Mouse (Mus musculus) CH12.LX (cell line): Measurements from ENCODE around the gene Plxnb2.

Source experiments
- CTCF ChIP-seq, 2 experiments: IDR thresholded peaks in 1 of 2; conservative IDR thresholded peaks in 1 of 2; 2 replicates each; pipeline ENCODE4 v1.5.1; 2011 to 2012; ENCODE audit warnings: low read depth in 2 of 2, low read length in 2 of 2, improper control_type of control experiment in 1 of 2, inconsistent platforms in 1 of 2, mild to moderate bottlenecking in 1 of 2, moderate library complexity in 1 of 2
- E2F4 ChIP-seq: IDR thresholded peaks from 2 replicates; pipeline ENCODE4 v1.6.1; 2011; ENCODE audit warnings: low read depth, low read length, improper control_type of control experiment; ENCODE audit not compliant: insufficient replicate concordance
- HCFC1 ChIP-seq: IDR thresholded peaks from 2 replicates; pipeline ENCODE4 v1.6.1; 2012; ENCODE audit warnings: low read depth, mild to moderate bottlenecking, inconsistent platforms, low read length, improper control_type of control experiment
- IRF4 ChIP-seq: IDR thresholded peaks from 2 replicates; pipeline ENCODE4 v1.6.1; 2014; ENCODE audit warnings: low read depth, mild to moderate bottlenecking, inconsistent platforms, low read length, improper control_type of control experiment
- MEF2A ChIP-seq: IDR thresholded peaks from 2 replicates; pipeline ENCODE4 v1.6.1; 2014; ENCODE audit warnings: low read depth, mild to moderate bottlenecking, inconsistent platforms, low read length, improper control_type of control experiment, borderline replicate concordance
- MXI1 ChIP-seq: IDR thresholded peaks from 2 replicates; pipeline ENCODE4 v1.6.1; 2011; ENCODE audit warnings: mild to moderate bottlenecking, low read depth, low read length, improper control_type of control experiment
- POLR2A ChIP-seq: IDR thresholded peaks from 2 replicates; pipeline ENCODE4 v1.6.1; 2011; ENCODE audit warnings: low read depth, mild to moderate bottlenecking, improper control_type of control experiment, low read length
- SIN3A ChIP-seq: IDR thresholded peaks from 2 replicates; pipeline ENCODE4 v1.6.1; 2012; ENCODE audit warnings: low read length, improper control_type of control experiment, inconsistent platforms
- SMC3 ChIP-seq: IDR thresholded peaks from 2 replicates; pipeline ENCODE4 v1.6.1; 2011; ENCODE audit warnings: low read depth, low read length, improper control_type of control experiment
- TCF12 ChIP-seq: IDR thresholded peaks from 2 replicates; pipeline ENCODE4 v1.6.1; 2014; ENCODE audit warnings: low read depth, mild to moderate bottlenecking, inconsistent platforms, low read length, improper control_type of control experiment
- UBTF ChIP-seq: IDR thresholded peaks from 2 replicates; pipeline ENCODE4 v1.6.1; 2012; ENCODE audit warnings: low read depth, mild to moderate bottlenecking, inconsistent platforms, low read length, improper control_type of control experiment, moderate library complexity
- USF1 ChIP-seq: IDR thresholded peaks from 2 replicates; pipeline ENCODE4 v1.6.1; 2014; ENCODE audit warnings: low read depth, mild to moderate bottlenecking, inconsistent platforms, low read length, improper control_type of control experiment
- ZC3H11A ChIP-seq: IDR thresholded peaks from 2 replicates; pipeline ENCODE4 v1.6.1; 2012; ENCODE audit warnings: low read depth, mild to moderate bottlenecking, inconsistent platforms, low read length, improper control_type of control experiment
- ZNF384 ChIP-seq: IDR thresholded peaks from 2 replicates; pipeline ENCODE4 v1.6.1; 2012; ENCODE audit warnings: low read depth, low read length, improper control_type of control experiment, inconsistent platforms

DNA sequence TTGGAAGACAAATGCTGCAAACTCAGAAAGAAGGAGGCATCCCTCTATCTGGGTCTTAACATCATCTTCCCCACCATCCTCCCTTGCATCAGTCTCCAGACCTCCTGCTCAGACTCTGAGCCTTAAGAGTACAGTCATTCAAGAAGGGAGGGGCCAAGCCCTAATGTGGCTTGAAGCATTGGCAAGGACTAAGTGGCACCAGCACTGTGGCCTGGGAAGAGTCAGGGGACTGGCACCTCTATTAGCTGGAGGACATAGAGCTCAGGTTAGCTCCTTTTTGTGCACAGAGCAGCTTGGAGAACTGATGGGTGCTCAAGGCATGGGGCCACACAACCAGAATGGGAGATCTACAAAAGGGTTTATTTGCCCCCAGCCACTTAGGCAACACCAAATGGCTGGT, 50.3 kb downstream of the Plxnb2 start:
- TF ChIP-seq CTCF (conservative IDR thresholded peaks at IDR 0.05 in 1 of 2, IDR thresholded peaks at IDR 0.05 in 1 of 2; ENCODE audit: low read depth in 2 of 2, low read length in 2 of 2): no peak
- no peak for TF ChIP-seq IRF4
- TF ChIP-seq POLR2A: no peak
- TF ChIP-seq TCF12: no peak
- TF ChIP-seq SMC3: no peak
- TF ChIP-seq UBTF: no peak
- TF ChIP-seq ZC3H11A: no peak
- TF ChIP-seq MEF2A: no peak
- no peak for TF ChIP-seq MXI1
- no peak for TF ChIP-seq SIN3A
- no peak for TF ChIP-seq E2F4
- no peak for TF ChIP-seq USF1
- no peak for TF ChIP-seq ZNF384
- TF ChIP-seq HCFC1: no peak
